Mouse (Mus musculus): ENCODE measurements around the gene Ccer2. TPM values are rescaled to one million over a fixed set of nuclear protein-coding genes. Genes with fewer than 3 reads are reported as not detected.

Ccer2 gene
- polyA plus RNA-seq (2021) = not detected

DNA sequence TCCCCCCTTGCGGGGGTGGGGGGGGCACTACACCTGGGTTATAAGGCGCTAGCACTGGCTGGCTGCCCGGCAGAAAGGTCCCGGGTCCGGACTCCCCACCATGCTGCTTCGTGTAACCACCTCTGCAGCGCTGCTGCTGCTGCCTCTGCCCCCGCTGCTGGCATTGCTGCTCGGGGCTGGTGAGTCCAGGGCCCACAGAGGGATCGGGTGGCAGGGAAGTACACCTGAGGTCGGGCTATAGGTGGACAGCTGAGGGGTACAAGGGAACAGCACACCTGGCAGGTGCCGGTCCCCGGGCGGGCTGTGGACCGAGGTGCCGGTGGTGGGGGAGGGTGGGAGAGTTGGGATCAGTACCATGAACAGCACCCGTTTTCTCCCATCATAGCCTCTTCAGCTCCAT, at the start of gene Ccer2:
TSS of gene Ccer2 (plus strand) at position 96 of the 400 bp plus-strand sequence.
- in situ Hi-C loops (cut with MboI; ENCODE audit: low pct_unique_long_range_greater_than_20kb) = no loop called here
- ATAC-seq (no peak), DNase-seq (ENCODE audit: low read depth, low spot score) (no peak)
- ChIA-PET POLR2A (interaction anchor here (0.6 kb wide), 1 partner anchor 9 kb away, joined by 3 read pairs; no protein-coding TSS in a partner anchor), CTCF (interaction anchor here (1.1 kb wide), 1 partner anchor 14 kb away, joined by 3 read pairs; the partner anchor contains the start of genes Mrps12 and Sars2)
- no peaks in the 10 kb centered on the region for H3K27me3 ChIP-seq
- TF ChIP-seq CTCF (IDR thresholded peaks at IDR 0.05) = no peak

DNA sequence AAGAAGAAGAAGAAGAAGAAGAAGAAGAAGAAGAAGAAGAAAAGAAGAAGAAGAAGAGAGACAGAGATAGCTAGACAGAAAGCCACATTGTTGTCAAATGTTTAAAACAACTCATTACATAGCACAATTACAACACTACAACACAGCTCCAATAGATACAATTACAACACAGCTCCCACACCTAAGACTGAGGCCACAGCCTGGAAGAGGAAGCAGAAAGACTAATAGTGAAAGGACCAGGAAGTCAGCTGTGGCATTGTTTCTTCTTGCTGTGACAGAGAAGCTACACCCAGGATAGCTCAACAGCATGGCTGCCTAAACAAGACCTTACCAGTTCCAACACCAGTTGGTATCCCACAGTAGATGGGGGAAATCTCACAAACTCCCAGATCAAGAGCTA, 46.5 kb upstream of the Ccer2 start:
- POLR2A ChIA-PET = interaction anchor here (0.7 kb wide), 1 partner anchor 14 kb away, joined by 5 read pairs; no protein-coding TSS in a partner anchor
- CTCF ChIA-PET = no interaction called here
- no peak for ATAC-seq

DNA sequence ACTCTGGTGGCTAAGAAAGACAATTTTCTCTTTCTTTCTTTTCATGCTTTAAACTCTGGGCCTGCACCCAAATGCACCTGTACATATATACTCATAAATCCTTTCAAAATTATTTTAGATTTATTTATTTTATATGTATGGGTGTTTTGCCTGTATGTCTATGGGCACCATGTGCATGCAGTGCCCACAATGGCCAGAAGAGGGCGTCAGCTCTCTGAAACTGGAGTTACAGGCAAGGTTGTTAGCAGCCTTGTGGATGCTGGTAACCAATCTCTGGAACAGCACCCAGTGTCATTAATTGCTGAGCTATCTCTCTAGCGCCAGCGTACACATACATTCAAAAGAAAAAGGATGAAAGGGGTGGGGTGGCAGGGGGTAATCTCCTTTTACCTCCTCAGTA, 45.0 kb upstream of the Ccer2 start:
- CTCF ChIA-PET = interaction anchor here (1.4 kb wide), 1 partner anchor 17 kb away, joined by 3 read pairs; no protein-coding TSS in a partner anchor
- ATAC-seq = no peak
- in situ Hi-C loops (cut with MboI; ENCODE audit: low pct_unique_long_range_greater_than_20kb) = no loop called here
- H3K27me3 ChIP-seq = no peaks in the 10 kb centered on the region
- TF ChIP-seq CTCF (IDR thresholded peaks at IDR 0.05) = peak; percentile 46
- POLR2A ChIA-PET = no interaction called here
- no peak for DNase-seq (ENCODE audit: low read depth, low spot score)

More for the DNA sequence above, 46.5 kb upstream of the Ccer2 start:
- no peaks in the 10 kb centered on the region for H3K27me3 ChIP-seq
- no peak for TF ChIP-seq CTCF (IDR thresholded peaks at IDR 0.05)
- in situ Hi-C loops (cut with MboI; ENCODE audit: low pct_unique_long_range_greater_than_20kb) = no loop called here
- DNase-seq (ENCODE audit: low read depth, low spot score) = no peak

DNA sequence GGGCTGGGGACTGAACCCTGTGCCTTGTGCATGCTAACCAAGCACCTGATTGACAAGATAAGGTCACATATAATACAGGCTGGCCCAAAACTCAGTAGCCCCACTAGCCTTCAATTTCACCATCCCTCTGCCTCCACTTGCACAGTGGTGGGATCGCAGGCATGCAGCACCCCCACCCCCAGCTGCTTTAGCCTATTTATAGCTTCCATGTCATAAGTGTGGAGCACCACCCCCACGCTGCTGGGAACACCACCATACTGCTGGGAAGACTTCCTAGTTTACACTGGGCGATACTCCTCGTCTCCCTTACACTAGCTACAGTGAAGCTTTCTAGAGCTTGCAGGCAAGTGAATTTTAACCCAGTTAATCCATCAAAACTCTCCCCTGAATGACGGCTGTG, 41.3 kb upstream of the Ccer2 start:
- ChIA-PET CTCF (no interaction called here), POLR2A (no interaction called here)
- H3K27me3 ChIP-seq = no peaks in the 10 kb centered on the region
- DNase-seq (ENCODE audit: low read depth, low spot score) (no peak), ATAC-seq (no peak)
- in situ Hi-C loops (cut with MboI; ENCODE audit: low pct_unique_long_range_greater_than_20kb) = no loop called here
- TF ChIP-seq CTCF (IDR thresholded peaks at IDR 0.05) = no peak

DNA sequence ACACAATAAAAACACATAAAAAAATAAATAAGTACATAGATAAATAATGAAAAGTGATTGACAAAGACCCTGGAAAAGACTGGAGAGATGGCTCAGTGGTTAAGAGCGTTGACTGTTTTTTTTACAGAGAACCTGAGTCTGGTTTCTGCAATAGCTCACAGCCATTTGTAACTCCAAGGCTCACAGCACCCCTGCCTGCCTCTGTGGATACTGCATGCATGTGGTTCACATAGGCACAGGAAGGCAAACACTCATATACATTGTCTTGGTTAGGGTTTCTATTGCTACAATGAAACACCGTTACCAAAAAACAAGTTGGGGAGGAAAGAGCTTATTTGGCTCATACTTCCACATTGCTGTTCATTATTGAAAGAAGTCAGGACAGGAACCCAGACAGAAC, 40.4 kb upstream of the Ccer2 start:
- ChIA-PET POLR2A (interaction anchor here (0.6 kb wide), 1 partner anchor 111 kb away, joined by 3 read pairs; no protein-coding TSS in a partner anchor), CTCF (interaction anchor here (1.2 kb wide), 1 partner anchor 10 kb away, joined by 3 read pairs; no protein-coding TSS in a partner anchor)
- ATAC-seq = no peak
- H3K27me3 ChIP-seq = no peaks in the 10 kb centered on the region
- in situ Hi-C loops (cut with MboI; ENCODE audit: low pct_unique_long_range_greater_than_20kb) = no loop called here
- TF ChIP-seq CTCF (IDR thresholded peaks at IDR 0.05) = peak; percentile 19
- no peak for DNase-seq (ENCODE audit: low read depth, low spot score)

DNA sequence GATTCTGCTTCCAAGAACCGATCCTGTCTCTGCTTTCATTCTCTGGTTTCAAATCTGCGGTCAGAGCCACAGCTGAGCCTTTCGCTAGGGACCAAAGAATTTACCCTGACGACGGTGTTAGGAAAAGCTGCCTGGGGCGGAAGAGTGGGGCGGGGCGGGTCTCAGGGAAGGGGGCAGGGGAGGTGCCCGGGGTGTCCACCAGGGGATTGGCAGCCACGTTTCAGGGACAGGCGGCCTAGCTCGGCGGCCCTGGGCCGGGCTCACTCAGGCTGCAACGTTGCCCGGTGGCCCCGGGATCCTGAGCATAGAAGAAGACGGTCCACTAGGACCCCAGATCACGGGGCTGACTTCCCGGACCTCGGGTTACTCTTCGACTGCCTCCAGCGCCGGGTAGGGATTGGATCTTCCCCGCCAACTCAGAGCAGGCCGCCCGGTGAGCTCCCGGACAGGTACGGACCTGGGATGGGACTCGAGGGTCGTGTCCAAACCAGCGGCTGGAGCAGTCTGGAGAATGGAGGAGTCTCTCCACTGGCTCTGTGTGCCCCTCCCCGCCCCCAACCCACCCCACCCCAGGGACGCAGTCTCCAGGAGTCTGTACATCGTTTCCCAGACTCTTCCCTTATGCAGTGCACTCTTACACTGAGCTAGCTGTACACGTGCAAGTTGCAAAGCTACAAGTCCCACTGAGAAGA, 39.2 kb upstream of the Ccer2 start, which contains the start of gene Fbxo17:
TSS of gene Fbxo17 (plus strand) at position 215 of the 692 bp plus-strand sequence.
- no peak for TF ChIP-seq CTCF (IDR thresholded peaks at IDR 0.05)
- H3K27me3 ChIP-seq = no peaks in the 10 kb centered on the region
- ChIA-PET CTCF (interaction anchor here (1.0 to 1.2 kb wide), 2 partner anchors 9 to 25 kb away, joined by 3 read pairs; partner anchors contain the start of genes Mrps12 and Sars2), POLR2A (interaction anchor here (0.6 kb wide), 2 partner anchors 33 to 280 kb away, joined by 3 read pairs; no protein-coding TSS in a partner anchor)
- in situ Hi-C loops (cut with MboI; ENCODE audit: low pct_unique_long_range_greater_than_20kb) = no loop called here
- DNase-seq (ENCODE audit: low read depth, low spot score) (no peak), ATAC-seq (no peak)

DNA sequence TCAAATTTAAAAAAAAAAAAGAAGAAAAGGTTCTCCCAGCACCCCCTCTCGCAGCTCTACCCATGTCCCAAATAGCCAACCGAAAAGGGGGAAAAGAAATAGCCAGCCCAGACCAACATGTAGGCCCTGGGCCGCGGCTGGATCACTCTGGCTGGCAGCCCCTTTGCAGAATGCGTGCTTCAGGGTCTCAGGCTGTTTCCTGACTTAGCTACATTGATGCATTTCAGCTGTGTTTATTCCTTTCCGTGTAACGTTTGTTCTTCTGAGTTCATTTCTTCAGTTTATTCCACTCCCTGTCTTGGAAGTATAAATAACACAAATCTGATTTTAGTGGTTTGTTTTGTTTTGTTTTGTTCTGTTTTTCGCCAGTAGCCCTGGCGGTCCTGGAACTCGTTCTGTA, 38.2 kb upstream of the Ccer2 start:
- POLR2A ChIA-PET = no interaction called here
- no peak for DNase-seq (ENCODE audit: low read depth, low spot score)
- no peak for TF ChIP-seq CTCF (IDR thresholded peaks at IDR 0.05)
- in situ Hi-C loops (cut with MboI; ENCODE audit: low pct_unique_long_range_greater_than_20kb) = no loop called here
- CTCF ChIA-PET = interaction anchor here (1.0 kb wide), 1 partner anchor 24 kb away, joined by 3 read pairs; the partner anchor contains the start of genes Mrps12 and Sars2
- ATAC-seq = no peak
- no peaks in the 10 kb centered on the region for H3K27me3 ChIP-seq

DNA sequence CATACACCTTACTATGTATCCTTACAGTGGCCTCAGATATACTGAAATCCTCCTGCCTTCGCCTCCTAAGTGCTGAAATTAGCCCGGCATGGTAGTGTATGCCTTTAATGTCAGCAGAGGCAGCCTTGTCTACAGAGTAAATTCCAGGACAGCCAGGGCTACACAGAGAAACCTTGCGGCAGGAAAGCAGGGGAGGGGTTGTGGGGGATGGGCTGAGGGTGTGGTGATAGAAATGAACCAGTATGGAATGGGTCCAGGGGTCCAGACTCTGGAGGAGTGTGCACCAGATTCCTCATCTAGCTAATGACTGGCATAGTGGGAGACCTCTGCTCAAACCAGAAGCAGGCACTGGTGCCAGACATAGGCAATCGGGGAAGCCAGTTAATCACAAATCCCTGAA, 36.8 kb upstream of the Ccer2 start:
- TF ChIP-seq CTCF (IDR thresholded peaks at IDR 0.05) = no peak
- no peak for DNase-seq (ENCODE audit: low read depth, low spot score)
- POLR2A ChIA-PET = interaction anchor here (0.8 kb wide), 1 partner anchor 50 kb away, joined by 6 read pairs; no protein-coding TSS in a partner anchor
- ATAC-seq = no peak
- no peaks in the 10 kb centered on the region for H3K27me3 ChIP-seq
- CTCF ChIA-PET = interaction anchor here (0.7 kb wide), 1 partner anchor 11 kb away, joined by 3 read pairs; no protein-coding TSS in a partner anchor
- in situ Hi-C loops (cut with MboI; ENCODE audit: low pct_unique_long_range_greater_than_20kb) = no loop called here

DNA sequence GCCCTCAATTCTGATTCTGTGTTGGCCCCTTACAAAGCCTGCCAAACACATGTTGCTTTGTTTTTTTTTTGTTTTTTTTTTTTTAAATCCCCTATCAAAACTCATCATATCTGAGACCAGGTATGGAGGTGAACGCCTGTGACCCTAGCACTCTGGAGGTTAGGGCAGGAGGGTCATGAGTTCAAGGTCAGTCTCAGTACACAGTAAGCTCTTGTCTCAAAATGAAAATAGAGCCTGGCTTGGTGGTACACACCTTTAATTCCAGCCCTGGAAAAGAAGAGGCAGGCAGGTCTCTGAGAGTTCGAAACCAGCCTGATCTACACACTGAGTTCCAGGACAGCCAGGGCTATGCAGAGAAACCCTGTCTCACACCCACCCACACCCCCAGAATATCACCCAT, 36.3 kb upstream of the Ccer2 start:
- TF ChIP-seq CTCF (IDR thresholded peaks at IDR 0.05) = no peak
- DNase-seq (ENCODE audit: low read depth, low spot score) = no peak
- ChIA-PET CTCF (no interaction called here), POLR2A (no interaction called here)
- no peaks in the 10 kb centered on the region for H3K27me3 ChIP-seq
- in situ Hi-C loops (cut with MboI; ENCODE audit: low pct_unique_long_range_greater_than_20kb) = no loop called here
- no peak for ATAC-seq

DNA sequence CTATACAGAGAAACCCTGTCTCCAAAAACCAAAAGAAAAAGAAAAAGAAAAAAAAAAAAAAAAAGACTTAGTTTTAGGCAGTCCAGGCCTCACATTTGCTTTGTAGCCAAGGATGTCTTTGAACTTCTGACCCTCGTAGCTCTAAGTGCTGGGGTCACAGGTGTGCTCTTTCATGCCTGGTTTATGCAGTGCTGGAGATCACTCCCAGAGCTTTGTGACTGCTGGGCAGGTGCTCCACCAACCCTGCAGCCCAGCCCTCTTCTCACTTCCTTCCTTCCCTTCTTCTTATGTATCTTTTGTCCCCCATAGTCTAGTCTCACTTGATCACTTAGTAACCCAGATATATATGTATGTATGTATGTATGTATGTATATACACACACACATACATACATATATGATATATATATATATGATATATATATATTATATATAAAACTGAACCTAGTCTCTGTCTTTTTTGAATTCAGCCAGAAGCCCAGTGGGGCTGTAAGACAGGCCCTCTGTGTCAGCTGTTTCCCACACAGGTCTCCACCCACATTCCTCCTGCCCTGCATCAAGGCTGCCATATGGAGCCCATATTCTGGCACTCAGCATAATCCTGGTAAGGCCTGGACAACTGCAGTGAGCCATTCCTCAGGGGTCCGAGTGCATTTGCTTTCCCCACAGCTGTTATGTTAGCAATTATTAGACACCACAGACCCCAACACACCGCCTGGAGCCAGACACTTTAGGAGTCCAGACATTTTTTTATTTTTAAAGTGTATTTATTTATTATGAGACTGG, 35.0 kb upstream of the Ccer2 start:
- ATAC-seq = no peak
- ChIA-PET POLR2A (no interaction called here), CTCF (no interaction called here)
- no peak for TF ChIP-seq CTCF (IDR thresholded peaks at IDR 0.05)
- no peak for DNase-seq (ENCODE audit: low read depth, low spot score)
- in situ Hi-C loops (cut with MboI; ENCODE audit: low pct_unique_long_range_greater_than_20kb) = no loop called here
- H3K27me3 ChIP-seq = no peaks in the 10 kb centered on the region

DNA sequence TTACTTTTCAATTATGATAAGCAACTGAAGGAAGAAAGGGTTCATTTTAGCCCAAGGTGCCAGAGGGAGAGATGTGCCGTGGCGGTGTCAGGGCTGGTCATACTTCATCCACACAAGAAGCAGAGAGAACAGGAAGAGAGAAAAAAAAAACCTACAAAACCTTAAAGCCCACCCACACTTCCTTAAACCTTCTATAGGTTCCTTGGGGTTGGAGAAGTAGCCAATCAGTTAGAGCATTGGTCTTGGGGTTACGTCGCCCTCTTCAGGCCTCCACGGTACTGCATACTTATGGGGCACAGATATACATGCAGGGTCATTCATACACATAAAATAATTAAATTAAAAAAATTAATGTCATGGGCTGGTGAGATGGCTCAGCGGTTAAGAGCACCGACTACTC, 33.9 kb upstream of the Ccer2 start:
- POLR2A ChIA-PET = no interaction called here
- CTCF ChIA-PET = no interaction called here
- H3K27me3 ChIP-seq = no peaks in the 10 kb centered on the region
- no peak for DNase-seq (ENCODE audit: low read depth, low spot score)
- in situ Hi-C loops (cut with MboI; ENCODE audit: low pct_unique_long_range_greater_than_20kb) = no loop called here
- peak; percentile 37 for TF ChIP-seq CTCF (IDR thresholded peaks at IDR 0.05)
- no peak for ATAC-seq
